Mouse (Mus musculus) granulocyte monocyte progenitor cell, adult 5-6 weeks (primary cell): ENCODE measurements around the gene Hs6st3. TPM values are rescaled to one million over a fixed set of nuclear protein-coding genes. Genes with fewer than 3 reads are reported as not detected.
"Not testable (repeated sequence)": the region's sequence is repeated elsewhere in the genome, so short reads cannot be mapped to it uniquely, and the experiment has no call there.

Source experiments
- ATAC-seq: replicated peaks from 2 replicates; pipeline ENCODE4 v1.8.0; 2016; ENCODE audit warnings: mild to moderate bottlenecking, moderate TSS enrichment, inconsistent platforms; ENCODE audit not compliant: poor library complexity, severe bottlenecking
- total RNA-seq, 2 experiments: library from RNA; stranded (forward) in 1 of 2; stranded (reverse) in 1 of 2; fragments of 200-712, 200-1000 nt in 1 of 2; fragments of >200 nt in 1 of 2; fragmentation: Nextera tagmentation in 1 of 2; gene quantifications; 2 replicates each; pipeline ENCODE4 v1.2.3; 2014 to 2017

Hs6st3 gene
- total RNA-seq, 2 experiments from 2014 or later: not detected

- no peak for ATAC-seq
These were observed 271.4 kb downstream of the Hs6st3 start for GRCm38 (mm10) chr14:119409334-119410050.

DNA sequence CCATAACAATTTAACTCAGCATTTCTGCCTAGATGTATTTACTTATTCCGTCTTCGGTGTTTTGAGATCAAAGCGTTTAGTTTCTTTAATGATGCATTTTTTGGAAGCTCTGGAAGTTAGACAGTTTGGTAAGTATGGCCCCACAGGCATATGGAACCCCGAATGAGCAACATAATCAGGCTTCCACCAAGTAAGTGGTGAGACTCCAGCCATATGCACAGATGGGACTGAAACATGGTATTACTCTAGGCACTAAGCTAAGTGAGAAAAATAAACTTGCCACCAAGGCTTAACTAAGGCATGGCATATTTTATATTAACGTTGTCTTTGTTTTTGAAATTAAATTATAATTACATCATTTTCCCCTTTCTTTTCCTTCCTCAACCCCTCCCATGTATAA lies 284.8 kb downstream of the Hs6st3 start:
- no peak for ATAC-seq

DNA sequence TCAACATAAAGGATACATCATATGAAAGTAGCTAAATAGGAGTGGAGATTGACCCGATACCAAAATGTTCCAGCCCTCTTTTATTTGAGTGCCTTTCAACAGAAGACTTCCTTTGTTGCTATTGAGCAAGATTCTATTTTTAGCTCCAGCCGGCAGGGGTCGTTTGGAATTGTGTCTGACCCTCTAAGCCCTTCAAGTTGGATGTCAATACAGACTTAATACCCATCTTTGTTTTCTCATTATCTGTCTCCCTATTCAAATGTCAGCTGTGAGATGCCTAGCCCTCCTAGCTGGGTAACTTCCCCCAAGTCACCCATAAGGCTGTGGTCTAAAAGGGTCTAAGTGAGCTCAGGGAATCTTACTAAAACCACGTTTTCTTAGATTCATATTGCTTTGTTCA lies 312.3 kb downstream of the Hs6st3 start:
- no peak for ATAC-seq

- peak; percentile 62 for ATAC-seq
These were observed 313.5 kb downstream of the Hs6st3 start for GRCm38 (mm10) chr14:119451594-119451993.

DNA sequence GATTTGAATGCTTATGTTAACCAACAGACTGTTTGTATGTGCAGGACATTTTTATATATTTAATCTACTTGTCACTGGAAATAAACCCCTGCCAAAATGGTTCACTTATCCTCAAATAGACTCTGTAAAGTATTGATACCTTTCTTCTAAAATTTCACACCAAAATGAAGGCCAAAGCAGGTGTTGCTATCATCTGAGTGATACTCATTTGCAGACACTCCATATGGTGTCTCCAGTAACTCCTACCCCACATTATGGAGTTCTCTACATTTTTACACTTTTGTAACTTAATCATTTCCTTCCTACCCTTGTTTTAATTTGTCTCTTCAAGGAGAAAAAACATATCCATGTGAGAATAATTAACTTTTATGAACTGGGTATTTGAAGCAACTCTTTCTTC lies 314.2 kb downstream of the Hs6st3 start:
- no peak for ATAC-seq

GRCm38 (mm10) chr14:119452797-119453196 lies 314.7 kb downstream of the Hs6st3 start:
- ATAC-seq: no peak

DNA sequence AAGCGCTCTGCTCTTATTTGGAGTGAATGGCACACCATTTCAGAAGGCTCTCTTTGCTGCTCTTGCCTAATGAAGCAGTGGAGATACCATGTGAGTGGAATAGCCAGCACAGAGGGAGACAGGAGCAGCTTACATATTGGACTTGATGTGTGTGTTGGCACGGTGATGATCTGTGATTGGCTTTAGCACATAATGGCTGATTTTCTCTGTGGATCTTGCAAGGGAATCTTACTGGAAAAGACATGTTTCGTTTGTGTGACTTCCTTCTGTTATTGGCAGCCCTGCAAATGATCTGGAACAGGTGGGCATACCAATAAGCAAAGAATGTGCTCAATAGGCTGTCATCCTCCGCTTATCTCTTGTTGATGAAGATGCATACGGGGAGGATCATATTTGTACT lies 326.2 kb downstream of the Hs6st3 start:
- ATAC-seq: no peak

GRCm38 (mm10) chr14:119464883-119465282 lies 326.7 kb downstream of the Hs6st3 start:
- ATAC-seq: no peak

GRCm38 (mm10) chr14:119466899-119467588 lies 328.9 kb downstream of the Hs6st3 start:
- no peak for ATAC-seq

GRCm38 (mm10) chr14:119476582-119476981 lies 338.4 kb downstream of the Hs6st3 start:
- ATAC-seq: no peak

DNA sequence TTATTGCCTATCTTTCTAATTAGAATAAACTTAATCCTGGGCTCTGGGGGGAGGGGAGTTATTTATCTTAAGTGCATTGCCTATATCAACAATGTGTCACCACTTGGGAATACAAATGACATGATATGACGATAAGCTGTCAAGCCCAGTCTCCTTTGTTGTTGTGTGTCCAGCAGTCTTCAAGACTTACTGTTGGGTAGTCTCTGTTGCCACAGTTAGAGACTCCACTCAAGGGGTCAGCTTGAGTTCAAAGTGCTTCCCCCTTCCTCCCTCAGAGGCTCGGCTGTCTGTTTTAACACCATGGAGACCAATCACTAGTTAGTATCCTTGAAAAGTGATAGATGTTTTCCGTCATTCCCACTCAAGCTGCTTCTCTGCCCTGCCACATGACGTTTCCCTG lies 339.7 kb downstream of the Hs6st3 start:
- ATAC-seq: no peak

GRCm38 (mm10) chr14:119488978-119489703 lies 351.0 kb downstream of the Hs6st3 start:
- ATAC-seq: no peak

DNA sequence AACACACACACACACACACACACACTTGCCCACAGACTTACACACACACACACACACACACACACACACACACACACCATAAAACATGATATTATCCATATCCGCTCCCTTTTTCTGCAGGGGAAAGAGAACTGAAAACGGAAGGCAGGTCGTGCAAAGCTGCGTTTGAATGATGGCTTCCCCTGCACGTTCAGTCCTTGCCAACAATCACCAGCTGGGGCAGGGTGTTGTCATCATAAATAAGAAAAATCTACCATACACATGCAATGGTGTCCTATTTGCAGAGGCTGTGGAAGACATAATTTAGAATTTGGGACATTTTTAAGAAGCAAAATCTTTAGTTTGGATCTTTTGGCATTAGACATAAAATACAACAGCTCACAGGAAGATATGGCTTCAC lies 382.5 kb downstream of the Hs6st3 start:
- ATAC-seq: no peak

DNA sequence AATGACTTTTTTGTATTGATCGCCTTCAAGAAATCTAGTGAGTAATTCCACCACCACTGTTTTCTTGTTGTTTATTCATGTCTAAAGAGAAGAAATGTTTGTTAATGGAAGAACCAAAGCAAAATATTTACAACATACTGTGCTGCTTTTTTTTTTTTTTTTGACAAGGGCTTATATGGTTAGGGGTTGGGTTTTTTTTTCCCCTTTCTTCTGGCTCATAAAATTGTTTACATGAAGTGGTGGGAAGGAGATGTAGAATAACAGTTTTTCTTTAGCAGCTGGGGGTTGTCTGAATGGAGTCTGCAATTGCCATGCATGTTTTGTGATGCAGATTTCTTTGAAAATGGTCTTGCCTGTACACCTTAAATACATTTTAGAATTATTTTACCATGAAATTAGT lies 382.9 kb downstream of the Hs6st3 start:
- no peak for ATAC-seq

- no peak for ATAC-seq
These were observed 394.9 kb downstream of the Hs6st3 start for GRCm38 (mm10) chr14:119532889-119533546.

DNA sequence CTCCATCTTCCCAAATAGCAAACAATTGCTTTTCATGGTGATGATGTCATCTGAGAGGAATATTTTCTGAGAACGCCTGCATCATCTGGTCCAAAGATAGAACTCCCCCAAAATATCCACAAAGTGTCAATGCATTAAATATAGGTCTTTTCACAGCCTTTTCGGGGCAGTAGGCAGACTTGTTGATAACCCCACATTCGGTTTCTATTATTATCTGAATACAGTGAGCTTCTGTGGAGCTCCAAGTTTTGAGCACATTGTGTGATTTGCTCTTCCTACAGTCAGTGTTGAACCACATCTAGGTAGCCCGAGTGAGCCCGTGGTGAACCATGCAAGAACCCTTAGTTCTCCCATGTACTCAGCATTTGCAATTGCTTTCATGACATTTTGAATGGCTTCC lies 402.4 kb downstream of the Hs6st3 start:
- no peak for ATAC-seq

- ATAC-seq: no peak
These were observed 406.5 kb downstream of the Hs6st3 start for GRCm38 (mm10) chr14:119544596-119544995.

- ATAC-seq: no peak
These were observed 420.2 kb downstream of the Hs6st3 start for GRCm38 (mm10) chr14:119558356-119558755.

- no peak for ATAC-seq
These were observed 443.9 kb downstream of the Hs6st3 start for GRCm38 (mm10) chr14:119582039-119582508.

- ATAC-seq: no peak
These were observed 446.9 kb downstream of the Hs6st3 start for GRCm38 (mm10) chr14:119585069-119585468.

DNA sequence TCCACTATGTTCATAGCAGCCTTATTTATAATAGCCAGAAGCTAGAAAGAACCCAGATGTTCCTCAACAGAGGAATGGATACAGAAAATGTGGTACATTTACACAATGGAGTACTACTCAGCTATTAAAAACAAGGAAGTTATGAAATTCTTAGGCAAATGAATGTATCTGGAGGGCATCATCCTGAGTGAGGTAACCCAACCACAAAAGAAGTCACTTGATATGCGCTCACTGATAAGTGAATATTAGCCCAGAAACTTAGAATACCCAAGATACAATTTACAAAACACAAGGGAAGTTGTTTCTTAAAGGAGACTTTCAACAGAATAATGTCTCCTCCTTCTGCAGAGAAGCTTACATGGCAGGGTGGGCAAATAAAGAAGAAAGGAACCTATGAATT lies 449.2 kb downstream of the Hs6st3 start:
- not testable (repeated sequence) for ATAC-seq
